Mouse (Mus musculus): ENCODE data around the gene Dhrs4. TPM values are rescaled to one million over a fixed set of nuclear protein-coding genes. Genes with fewer than 3 reads are reported as not detected.
A peak's percentile ranks its signal among the peaks of the same experiment; 100 is the strongest.

Dhrs4 gene
- polyA plus RNA-seq, 1 experiment: 16.0 TPM

GRCm38 (mm10) chr14:55518897-55519296, 40.3 kb downstream of the Dhrs4 start:
- H3K27ac ChIP-seq (ENCODE audit: insufficient read depth, low read length): no peak overlapping the region

GRCm38 (mm10) chr14:55519604-55520003, 41.0 kb downstream of the Dhrs4 start:
- Histone ChIP-seq H3K4me1 (ENCODE audit: control insufficient read depth, insufficient read depth, low read length) (peaks cover 8% of the 10 kb centered on the region), H3K27ac (ENCODE audit: insufficient read depth, low read length) (no peak overlapping the region), H3K4me3 (ENCODE audit: insufficient read depth, low read length) (no peak overlapping the region)
- TF ChIP-seq POLR2A (IDR thresholded peaks at IDR 0.05; ENCODE audit: extremely low read depth, insufficient read depth, low read length) (no peak), CTCF (IDR thresholded peaks at IDR 0.05; ENCODE audit: extremely low read depth, insufficient read depth, low read length) (no peak)

More at GRCm38 (mm10) chr14:55518897-55519296, 40.3 kb downstream of the Dhrs4 start:
- H3K4me1 ChIP-seq (ENCODE audit: control insufficient read depth, insufficient read depth, low read length): peaks cover 8% of the 10 kb centered on the region
- TF ChIP-seq CTCF (IDR thresholded peaks at IDR 0.05; ENCODE audit: extremely low read depth, insufficient read depth, low read length): no peak
- TF ChIP-seq POLR2A (IDR thresholded peaks at IDR 0.05; ENCODE audit: extremely low read depth, insufficient read depth, low read length): 0 out of 2 replicates have a peak, but pooled peaks have one; percentile 2
- no peak overlapping the region for H3K4me3 ChIP-seq (ENCODE audit: insufficient read depth, low read length)

GRCm38 (mm10) chr14:55520451-55521361, 42.1 kb downstream of the Dhrs4 start:
- H3K4me3 ChIP-seq (ENCODE audit: insufficient read depth, low read length): peak overlapping the region; percentile 22
- TF ChIP-seq POLR2A (IDR thresholded peaks at IDR 0.05; ENCODE audit: extremely low read depth, insufficient read depth, low read length) (no peak), CTCF (IDR thresholded peaks at IDR 0.05; ENCODE audit: extremely low read depth, insufficient read depth, low read length) (0 out of 2 replicates have a peak, but pooled peaks have one; percentile 5)
- H3K27ac ChIP-seq (ENCODE audit: insufficient read depth, low read length): no peak overlapping the region
- H3K4me1 ChIP-seq (ENCODE audit: control insufficient read depth, insufficient read depth, low read length): peaks cover 8% of the 10 kb centered on the region

- TF ChIP-seq POLR2A (IDR thresholded peaks at IDR 0.05; ENCODE audit: extremely low read depth, insufficient read depth, low read length) (no peak), CTCF (IDR thresholded peaks at IDR 0.05; ENCODE audit: extremely low read depth, insufficient read depth, low read length) (no peak)
- no peak overlapping the region for H3K4me3 ChIP-seq (ENCODE audit: insufficient read depth, low read length)
- H3K4me1 ChIP-seq (ENCODE audit: control insufficient read depth, insufficient read depth, low read length): peaks cover 7% of the 10 kb centered on the region
- H3K27ac ChIP-seq (ENCODE audit: insufficient read depth, low read length): no peak overlapping the region
Measured at GRCm38 (mm10) chr14:55524062-55524461, 45.5 kb downstream of the Dhrs4 start.

- Histone ChIP-seq H3K27ac (ENCODE audit: insufficient read depth, low read length) (no peak within 1 kb of the TSS), H3K4me1 (ENCODE audit: control insufficient read depth, insufficient read depth, low read length) (peaks cover 2% of the 10 kb centered on the region), H3K4me3 (ENCODE audit: insufficient read depth, low read length) (no peak within 1 kb of the TSS)
- TF ChIP-seq CTCF (IDR thresholded peaks at IDR 0.05; ENCODE audit: extremely low read depth, insufficient read depth, low read length) (no peak), POLR2A (IDR thresholded peaks at IDR 0.05; ENCODE audit: extremely low read depth, insufficient read depth, low read length) (no peak)
Measured at GRCm38 (mm10) chr14:55524785-55525184, 46.2 kb downstream of the Dhrs4 start, which contains the start of gene Nrl. TSS of gene Nrl (minus strand) at chr14:55524981.

GRCm38 (mm10) chr14:55526674-55527073, 48.1 kb downstream of the Dhrs4 start:
- Histone ChIP-seq H3K4me1 (ENCODE audit: control insufficient read depth, insufficient read depth, low read length) (no peaks in the 10 kb centered on the region), H3K27ac (ENCODE audit: insufficient read depth, low read length) (no peak overlapping the region), H3K4me3 (ENCODE audit: insufficient read depth, low read length) (no peak overlapping the region)
- no peak for TF ChIP-seq CTCF (IDR thresholded peaks at IDR 0.05; ENCODE audit: extremely low read depth, insufficient read depth, low read length)
- no peak for TF ChIP-seq POLR2A (IDR thresholded peaks at IDR 0.05; ENCODE audit: extremely low read depth, insufficient read depth, low read length)

- H3K27ac ChIP-seq (ENCODE audit: insufficient read depth, low read length): no peak overlapping the region
- TF ChIP-seq POLR2A (IDR thresholded peaks at IDR 0.05; ENCODE audit: extremely low read depth, insufficient read depth, low read length): no peak
- peak; percentile 48 for TF ChIP-seq CTCF (IDR thresholded peaks at IDR 0.05; ENCODE audit: extremely low read depth, insufficient read depth, low read length)
- no peaks in the 10 kb centered on the region for H3K4me1 ChIP-seq (ENCODE audit: control insufficient read depth, insufficient read depth, low read length)
- H3K4me3 ChIP-seq (ENCODE audit: insufficient read depth, low read length): no peak overlapping the region
Measured at GRCm38 (mm10) chr14:55527940-55528339, 49.4 kb downstream of the Dhrs4 start.

GRCm38 (mm10) chr14:55536116-55536745, 57.7 kb downstream of the Dhrs4 start:
- TF ChIP-seq POLR2A (IDR thresholded peaks at IDR 0.05; ENCODE audit: extremely low read depth, insufficient read depth, low read length) (no peak), CTCF (IDR thresholded peaks at IDR 0.05; ENCODE audit: extremely low read depth, insufficient read depth, low read length) (peak; percentile 72)
- no peaks in the 10 kb centered on the region for H3K4me1 ChIP-seq (ENCODE audit: control insufficient read depth, insufficient read depth, low read length)
- no peak overlapping the region for H3K27ac ChIP-seq (ENCODE audit: insufficient read depth, low read length)
- H3K4me3 ChIP-seq (ENCODE audit: insufficient read depth, low read length): no peak overlapping the region

Other genes with a start within 250 kb of the Dhrs4 start
- gene Carmil3, start 11.9 kb downstream of the Dhrs4 start, polyA plus RNA-seq (2012; rRNA removed): 56.0 and 63.7 TPM in 2 replicates
- 195 and 268 TPM in 2 replicates for gene Cpne6, start 31.7 kb downstream of the Dhrs4 start, polyA plus RNA-seq (2012; rRNA removed)
- gene Nrl, start 46.2 kb downstream of the Dhrs4 start, polyA plus RNA-seq (2012; rRNA removed): 0.21 and 0.66 TPM in 2 replicates
- gene Pck2, start 61.5 kb downstream of the Dhrs4 start, polyA plus RNA-seq (2012; rRNA removed): 27.2 and 35.7 TPM in 2 replicates
- gene Dcaf11, start 81.2 kb downstream of the Dhrs4 start, polyA plus RNA-seq (2012; rRNA removed): 94.6 and 110 TPM in 2 replicates
- 0.86 and 1.7 TPM in 2 replicates for gene A730061H03Rik, start 81.6 kb downstream of the Dhrs4 start, polyA plus RNA-seq (2012; rRNA removed)
- not detected in 2 replicates for gene Fitm1, start 96.9 kb downstream of the Dhrs4 start, polyA plus RNA-seq (2012; rRNA removed)
- 50.2 and 61.4 TPM in 2 replicates for gene Psme1, start 99.4 kb downstream of the Dhrs4 start, polyA plus RNA-seq (2012; rRNA removed)
- 51.9 and 55.3 TPM in 2 replicates for gene Emc9, start 106.5 kb downstream of the Dhrs4 start, polyA plus RNA-seq (2012; rRNA removed)
- gene Psme2, start 112.4 kb downstream of the Dhrs4 start, polyA plus RNA-seq (2012; rRNA removed): 37.3 and 44.5 TPM in 2 replicates
- gene Rnf31, start 113.0 kb downstream of the Dhrs4 start, polyA plus RNA-seq (2012; rRNA removed): 22.5 and 24.7 TPM in 2 replicates
- gene Irf9, start 124.8 kb downstream of the Dhrs4 start, polyA plus RNA-seq (2012; rRNA removed): 18.2 and 21.2 TPM in 2 replicates
- gene Rec8, start 139.3 kb downstream of the Dhrs4 start, polyA plus RNA-seq (2012; rRNA removed): 5.0 and 5.8 TPM in 2 replicates
- gene Ipo4, start 157.2 kb downstream of the Dhrs4 start, polyA plus RNA-seq (2012; rRNA removed): 152 and 165 TPM in 2 replicates
- gene Gm49378, start 159.1 kb downstream of the Dhrs4 start, polyA plus RNA-seq (2012; rRNA removed): 6.5 and 6.6 TPM in 2 replicates
- 30.8 and 33.7 TPM in 2 replicates for gene Tm9sf1, start 165.0 kb downstream of the Dhrs4 start, polyA plus RNA-seq (2012; rRNA removed)
- 0.79 and 1.0 TPM in 2 replicates for gene Tssk4, start 171.4 kb downstream of the Dhrs4 start, polyA plus RNA-seq (2012; rRNA removed)
- 46.8 and 47.9 TPM in 2 replicates for gene Mdp1, start 181.8 kb downstream of the Dhrs4 start, polyA plus RNA-seq (2012; rRNA removed)
- gene Gmpr2, start 193.2 kb downstream of the Dhrs4 start, polyA plus RNA-seq (2012; rRNA removed): 31.4 and 35.1 TPM in 2 replicates
- gene Nedd8, start 193.4 kb downstream of the Dhrs4 start, polyA plus RNA-seq (2012; rRNA removed): 346 and 353 TPM in 2 replicates
- gene Tinf2, start 203.1 kb downstream of the Dhrs4 start, polyA plus RNA-seq (2012; rRNA removed): 16.1 and 18.7 TPM in 2 replicates
- gene Tgm1, start 235.2 kb downstream of the Dhrs4 start, polyA plus RNA-seq (2012; rRNA removed): 0.04 and 0.08 TPM in 2 replicates
- gene Rabggta, start 243.5 kb downstream of the Dhrs4 start, polyA plus RNA-seq (2012; rRNA removed): 64.7 and 67.9 TPM in 2 replicates

Measured in cortical plate, adult 2 months (tissue).